Mouse (Mus musculus): ENCODE data around the gene Dpp6.
A peak's percentile ranks its signal among the peaks of the same experiment; 100 is the strongest.

The Dpp6 gene

GRCm38 (mm10) chr5:27203131-27203530 is 386.1 kb downstream of the Dpp6 start:
- no peak for DNase-seq

GRCm38 (mm10) chr5:27204721-27205120 is 387.7 kb downstream of the Dpp6 start:
- no peak for DNase-seq

GRCm38 (mm10) chr5:27205754-27206153 is 388.8 kb downstream of the Dpp6 start:
- no peak for DNase-seq

GRCm38 (mm10) chr5:27206213-27206612 is 389.2 kb downstream of the Dpp6 start:
- DNase-seq: no peak

- DNase-seq: no peak
Measured at GRCm38 (mm10) chr5:27220116-27220515, 403.1 kb downstream of the Dpp6 start.

- DNase-seq: no peak
Measured at GRCm38 (mm10) chr5:27242078-27242477, 425.1 kb downstream of the Dpp6 start.

- DNase-seq: no peak
Measured at GRCm38 (mm10) chr5:27243226-27243625, 426.2 kb downstream of the Dpp6 start.

GRCm38 (mm10) chr5:27247793-27248192 is 430.8 kb downstream of the Dpp6 start:
- DNase-seq: no peak

- DNase-seq: no peak
Measured at GRCm38 (mm10) chr5:27248685-27249084, 431.7 kb downstream of the Dpp6 start.

- DNase-seq: peak; percentile 8
Measured at GRCm38 (mm10) chr5:27249951-27250350, 432.9 kb downstream of the Dpp6 start.

GRCm38 (mm10) chr5:27250906-27251305 is 433.9 kb downstream of the Dpp6 start:
- DNase-seq: no peak

GRCm38 (mm10) chr5:27251361-27251760 is 434.4 kb downstream of the Dpp6 start:
- no peak for DNase-seq

- DNase-seq: no peak
Measured at GRCm38 (mm10) chr5:27255247-27255646, 438.2 kb downstream of the Dpp6 start.

- no peak for DNase-seq
Measured at GRCm38 (mm10) chr5:27258636-27259035, 441.6 kb downstream of the Dpp6 start.

GRCm38 (mm10) chr5:27261746-27262727 is 445.0 kb downstream of the Dpp6 start:
- DNase-seq: peak; percentile 93

- DNase-seq: peak; percentile 36
Measured at GRCm38 (mm10) chr5:27262751-27263150, 445.7 kb downstream of the Dpp6 start.

- DNase-seq: peak; percentile 29
Measured at GRCm38 (mm10) chr5:27265281-27265680, 448.3 kb downstream of the Dpp6 start.

- no peak for DNase-seq
Measured at GRCm38 (mm10) chr5:27271336-27271735, 454.3 kb downstream of the Dpp6 start.

GRCm38 (mm10) chr5:27274781-27275395 is 457.9 kb downstream of the Dpp6 start:
- DNase-seq: no peak

GRCm38 (mm10) chr5:27275871-27276270 is 458.9 kb downstream of the Dpp6 start:
- no peak for DNase-seq

- no peak for DNase-seq
Measured at GRCm38 (mm10) chr5:27278120-27278645, 461.2 kb downstream of the Dpp6 start.

GRCm38 (mm10) chr5:27286876-27287275 is 469.9 kb downstream of the Dpp6 start:
- no peak for DNase-seq

- DNase-seq: no peak
Measured at GRCm38 (mm10) chr5:27291378-27291777, 474.4 kb downstream of the Dpp6 start.

GRCm38 (mm10) chr5:27292236-27292635 is 475.2 kb downstream of the Dpp6 start:
- DNase-seq: no peak
